ENCODE assay signal across 7 mouse cellular contexts in the genomic region with DNA sequence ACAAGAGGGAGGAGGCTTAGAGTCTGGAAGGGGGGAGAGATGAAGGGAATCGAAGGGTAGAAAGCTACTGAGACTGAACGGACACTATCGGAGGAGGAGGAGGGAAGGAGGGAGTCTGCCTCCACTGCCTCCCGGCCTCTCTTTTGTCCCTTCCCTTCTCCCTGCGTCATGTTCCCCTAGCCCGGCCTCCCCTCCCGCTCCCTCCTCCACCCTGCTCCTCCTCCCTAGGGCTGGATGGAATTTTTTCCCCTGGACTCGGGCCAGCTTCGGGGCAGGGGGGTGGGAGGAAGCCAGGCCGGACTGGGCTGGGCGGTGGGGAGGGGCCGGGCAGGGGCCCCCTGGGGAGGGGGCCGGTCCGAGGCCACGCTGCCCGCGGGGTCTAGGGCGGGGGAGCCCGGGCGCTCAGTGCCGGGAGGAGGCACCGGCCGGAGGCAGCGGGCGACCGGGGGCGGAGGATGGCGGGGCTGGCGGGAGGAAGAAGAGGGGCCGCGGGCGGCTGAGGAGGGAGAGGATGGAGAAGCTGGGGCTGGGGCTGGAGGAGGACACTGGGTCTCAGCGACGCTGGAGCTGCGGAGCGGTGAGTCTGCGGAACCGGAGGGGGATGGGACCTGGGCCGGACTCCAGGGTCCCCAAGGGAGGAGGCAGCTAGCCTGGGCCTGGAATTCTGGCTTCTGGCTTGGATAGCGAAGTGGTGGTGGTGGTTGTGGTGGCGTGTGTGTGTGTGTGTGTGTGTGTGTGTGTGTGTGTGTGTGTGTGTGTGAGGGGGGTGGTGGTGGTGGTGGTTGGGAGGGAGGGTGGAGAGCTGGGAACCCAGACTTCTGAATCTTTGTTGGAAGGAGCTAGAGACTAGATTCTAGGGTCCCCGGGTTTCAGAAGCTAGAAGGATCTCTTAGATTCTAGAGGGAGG. TPM values are rescaled to one million over a fixed set of nuclear protein-coding genes. Genes with fewer than 3 reads are reported as not detected.
DNase-seq lines count a peak whose midpoint lies in the region; ATAC-seq lines count a peak whose summit lies in the region.

Gene Spaca6 (plus strand): TSS at position 408 of the 907 bp plus-strand sequence.

- H3K27ac ChIP-seq in intestine, embryonic 14.5 days (ENCODE audit: low read depth), result peak within 1 kb of the TSS; percentile 95

- peaks cover 14% of the 10 kb centered on the region for H3K36me3 ChIP-seq in intestine, embryonic 14.5 days (ENCODE audit: control insufficient read depth, insufficient read depth, low read length)

- no peaks in the 10 kb centered on the region for H3K27me3 ChIP-seq in intestine, embryonic 14.5 days (replicated peaks; ENCODE audit: control insufficient read depth, insufficient read depth, low read length)

- H3K4me1 ChIP-seq in intestine, embryonic 14.5 days (replicated peaks; ENCODE audit: control insufficient read depth, insufficient read depth, low read length), result peaks cover 22% of the 10 kb centered on the region

- peak within 1 kb of the TSS; percentile 81 for H3K4me2 ChIP-seq in intestine, embryonic 14.5 days (ENCODE audit: low read length)

- 2% methylated on average over 38 of the region's 42 CpGs for WGBS in intestine, embryonic 14.5 days

- peak within 1 kb of the TSS; percentile 83 for H3K9ac ChIP-seq in intestine, embryonic 14.5 days (ENCODE audit: low read length)

- ATAC-seq in intestine, embryonic 14.5 days (replicated peaks; ENCODE audit: low FRiP score, low TSS enrichment, low read depth), result peak; percentile 84
- peak; percentile 40 for ATAC-seq in megakaryocyte progenitor cell, adult 5-6 weeks (replicated peaks; ENCODE audit: poor library complexity)

- intact Hi-C loops in left cerebral cortex, postnatal 25 days (cut with DNase I), result loop anchor here (1.0 to 10.0 kb wide), 4 partner anchors 11 to 452 kb away; partner anchors contain the start of genes Lnpep and Riok2

- peak; percentile 98 for DNase-seq in adrenal gland, postnatal 14 days
- peak; percentile 89 for DNase-seq in embryo, embryonic 11.5 days (ENCODE audit: low read depth, low spot score)
- peak; percentile 95 to 98 for DNase-seq in gastrocnemius, postnatal 4 days (ENCODE audit: low spot score in 2 of 2)
- peak; percentile 96 for DNase-seq in intestine, embryonic 14.5 days (ENCODE audit: low spot score)
- DNase-seq in left cerebral cortex, postnatal 25 days (ENCODE audit: low spot score in 2 of 2), result peak; percentile 82 to 93
- DNase-seq in right cerebral cortex, postnatal 36 days (ENCODE audit: low spot score in 2 of 2), result peak; percentile 78 to 88

- H3K9me3 ChIP-seq in intestine, embryonic 14.5 days (ENCODE audit: control insufficient read depth, low read length), result no peaks in the 10 kb centered on the region

- H3K4me3 ChIP-seq in intestine, embryonic 14.5 days (ENCODE audit: low read depth, low read length), result peak within 1 kb of the TSS; percentile 86

RNA-seq across cellular contexts. Expression of gene Spaca6, which starts in this region (rescaled TPM):
- 51.1 and 70.1 TPM in 2 replicates for total RNA-seq in adrenal gland, postnatal 14 days (2021)
- total RNA-seq in gastrocnemius, postnatal 4 days (2021), result 10 to 100 TPM; 37.3 to 49.3 TPM
- 27.0 and 30.3 TPM in 2 replicates for polyA plus RNA-seq in intestine, embryonic 14.5 days (2014; fragmentation: Nextera tagmentation; extraction: Ambion mirVana)
- total RNA-seq in left cerebral cortex, postnatal 25 days (2021), result 10 to 100 TPM; 68.8 to 86.7 TPM
- total RNA-seq in megakaryocyte progenitor cell, adult 5-6 weeks (2015), result 1.1 and 3.4 TPM in 2 replicates
- 1.0 and 1.5 TPM in 2 replicates for total RNA-seq in megakaryocyte progenitor cell, adult 5-6 weeks (2017)

Comparison
In these comparisons a context has a peak if more than half of its experiments do, and no peak if none do; other contexts are left out.
1. Peak in every context shown above with its lines: DNase-seq, ATAC-seq, H3K4me3 ChIP-seq and H3K27ac ChIP-seq.
2. RNA of gene Spaca6 (total RNA-seq): 68.8 to 86.7 TPM in left cerebral cortex, postnatal 25 days, 51.1 to 70.1 TPM in adrenal gland, postnatal 14 days and 37.3 to 49.3 TPM in gastrocnemius, postnatal 4 days; 1.0 to 3.4 TPM in megakaryocyte progenitor cell, adult 5-6 weeks; every median in the first group is over 4 times any median in the second.